Mouse (Mus musculus) spleen, adult 2 months (tissue): ENCODE results near the gene Smpdl3b.

ENCODE experiments used
- CTCF ChIP-seq: fragments of 200-500 bp; IDR thresholded peaks from 2 replicates; pipeline ENCODE4 v1.5.1; 2011; ENCODE audit warnings: mild to moderate bottlenecking, inconsistent platforms; ENCODE audit not compliant: insufficient read depth, insufficient read length, insufficient replicate concordance; ENCODE audit errors: extremely low read depth
- POLR2A ChIP-seq: fragments of 200-500 bp; IDR thresholded peaks from 2 replicates; pipeline ENCODE4 v1.6.1; 2011; ENCODE audit warnings: low read depth, low read length, inconsistent platforms

- TF ChIP-seq CTCF (no peak), POLR2A (no peak)
Observed at GRCm38 (mm10) chr4:132795171-132795570, 38.1 kb upstream of the Smpdl3b start.
